Mouse (Mus musculus): Measurements from ENCODE around the gene Zfp28. TPM values are rescaled to one million over a fixed set of nuclear protein-coding genes. Genes with fewer than 3 reads are reported as not detected.

Gene Zfp28
- polyA plus RNA-seq, 1 experiment from 2014 or later, result 11.8 TPM

GRCm38 (mm10) chr7:6429381-6429780, 46.3 kb downstream of the Zfp28 start:
- no peak overlapping the region for H3K27ac ChIP-seq (ENCODE audit: low read depth, low read length)
- H3K9me3 ChIP-seq (ENCODE audit: control insufficient read depth, low read length), result peaks cover 2% of the 10 kb centered on the region
- WGBS, result 85% methylated on average over 3 of the region's 3 CpGs
- H3K27me3 ChIP-seq (replicated peaks; ENCODE audit: control insufficient read depth, insufficient read depth, low read length), result no peaks in the 10 kb centered on the region
- ATAC-seq, result no peak
- H3K4me1 ChIP-seq (ENCODE audit: control insufficient read depth, insufficient read depth, low read depth, low read length), result no peaks in the 10 kb centered on the region
- peaks cover 11% of the 10 kb centered on the region; the same call in 1 of the 2 replicates for H3K36me3 ChIP-seq (ENCODE audit: control insufficient read depth, insufficient read depth, low read length)
- H3K4me2 ChIP-seq (ENCODE audit: low read length), result no peak overlapping the region
- no peak overlapping the region for H3K9ac ChIP-seq (ENCODE audit: low read depth, low read length)
- H3K4me3 ChIP-seq (ENCODE audit: low read length), result no peak overlapping the region

GRCm38 (mm10) chr7:6430342-6430741, 47.2 kb downstream of the Zfp28 start:
- ATAC-seq, result no peak

GRCm38 (mm10) chr7:6438388-6438787, 55.3 kb downstream of the Zfp28 start, which contains the start of gene Olfr1344:
Gene Olfr1344, plus strand, starts transcription at chr7:6438688.
- H3K27me3 ChIP-seq (replicated peaks; ENCODE audit: control insufficient read depth, insufficient read depth, low read length), result no peaks in the 10 kb centered on the region
- H3K9ac ChIP-seq (ENCODE audit: low read depth, low read length), result no peak within 1 kb of the TSS
- WGBS, result 85% methylated on average over 3 of the region's 3 CpGs
- no peaks in the 10 kb centered on the region for H3K36me3 ChIP-seq (ENCODE audit: control insufficient read depth, insufficient read depth, low read length)
- no peak within 1 kb of the TSS for H3K4me3 ChIP-seq (ENCODE audit: low read length)
- ATAC-seq, result no peak
- H3K4me1 ChIP-seq (ENCODE audit: control insufficient read depth, insufficient read depth, low read depth, low read length), result peaks cover 11% of the 10 kb centered on the region
- H3K27ac ChIP-seq (ENCODE audit: low read depth, low read length), result no peak within 1 kb of the TSS
- H3K4me2 ChIP-seq (ENCODE audit: low read length), result no peak within 1 kb of the TSS
- no peaks in the 10 kb centered on the region for H3K9me3 ChIP-seq (ENCODE audit: control insufficient read depth, low read length)

More at GRCm38 (mm10) chr7:6430342-6430741, 47.2 kb downstream of the Zfp28 start:
- Histone ChIP-seq H3K27ac (ENCODE audit: low read depth, low read length) (no peak overlapping the region), H3K4me2 (ENCODE audit: low read length) (no peak overlapping the region), H3K4me1 (ENCODE audit: control insufficient read depth, insufficient read depth, low read depth, low read length) (peaks cover 6% of the 10 kb centered on the region), H3K9me3 (ENCODE audit: control insufficient read depth, low read length) (peaks cover 2% of the 10 kb centered on the region), H3K4me3 (ENCODE audit: low read length) (no peak overlapping the region), H3K27me3 (replicated peaks; ENCODE audit: control insufficient read depth, insufficient read depth, low read length) (no peaks in the 10 kb centered on the region), H3K36me3 (ENCODE audit: control insufficient read depth, insufficient read depth, low read length) (peaks cover 11% of the 10 kb centered on the region; the same call in 1 of the 2 replicates), H3K9ac (ENCODE audit: low read depth, low read length) (no peak overlapping the region)
- WGBS, result 45% methylated on average over 2 of the region's 2 CpGs

- no peak overlapping the region for H3K4me2 ChIP-seq (ENCODE audit: low read length)
- ATAC-seq, result no peak
- H3K27me3 ChIP-seq (replicated peaks; ENCODE audit: control insufficient read depth, insufficient read depth, low read length), result no peaks in the 10 kb centered on the region
- no peaks in the 10 kb centered on the region for H3K4me1 ChIP-seq (ENCODE audit: control insufficient read depth, insufficient read depth, low read depth, low read length)
- H3K9ac ChIP-seq (ENCODE audit: low read depth, low read length), result no peak overlapping the region
- no peaks in the 10 kb centered on the region for H3K9me3 ChIP-seq (ENCODE audit: control insufficient read depth, low read length)
- no peak overlapping the region for H3K4me3 ChIP-seq (ENCODE audit: low read length)
- no peaks in the 10 kb centered on the region for H3K36me3 ChIP-seq (ENCODE audit: control insufficient read depth, insufficient read depth, low read length)
- no peak overlapping the region for H3K27ac ChIP-seq (ENCODE audit: low read depth, low read length)
- WGBS, result 42% methylated on average over 2 of the region's 2 CpGs
Observed at GRCm38 (mm10) chr7:6441173-6441572, 58.1 kb downstream of the Zfp28 start.

Other genes starting within 250 kb of the Zfp28 start
- gene Zfp787, start 227.3 kb upstream of the Zfp28 start, polyA plus RNA-seq (2015; fragmentation: Nextera tagmentation; extraction: Ambion mirVana), result 24.3 and 25.7 TPM in 2 replicates
- 77.6 and 86.3 TPM in 2 replicates for gene Zfp444, start 211.1 kb upstream of the Zfp28 start, polyA plus RNA-seq (2015; fragmentation: Nextera tagmentation; extraction: Ambion mirVana)
- not detected in 2 replicates for gene Galp, start 186.2 kb upstream of the Zfp28 start, polyA plus RNA-seq (2015; fragmentation: Nextera tagmentation; extraction: Ambion mirVana)
- gene Zscan5b, start 161.0 kb upstream of the Zfp28 start, polyA plus RNA-seq (2015; fragmentation: Nextera tagmentation; extraction: Ambion mirVana), result not detected in 2 replicates
- gene Epp13, start 130.6 kb upstream of the Zfp28 start, polyA plus RNA-seq (2015; fragmentation: Nextera tagmentation; extraction: Ambion mirVana), result not detected in 2 replicates
- 14.0 and 14.5 TPM in 2 replicates for gene Zfp667, start 96.7 kb upstream of the Zfp28 start, polyA plus RNA-seq (2015; fragmentation: Nextera tagmentation; extraction: Ambion mirVana)
- 14.7 and 14.8 TPM in 2 replicates for gene Zfp583, start 52.0 kb upstream of the Zfp28 start, polyA plus RNA-seq (2015; fragmentation: Nextera tagmentation; extraction: Ambion mirVana)
- gene Gm3854, start 39.5 kb upstream of the Zfp28 start, polyA plus RNA-seq (2015; fragmentation: Nextera tagmentation; extraction: Ambion mirVana), result 7.7 and 8.0 TPM in 2 replicates
- 5.7 and 7.1 TPM in 2 replicates for gene Zfp78, start 20.0 kb upstream of the Zfp28 start, polyA plus RNA-seq (2015; fragmentation: Nextera tagmentation; extraction: Ambion mirVana)
- gene Smim17, start 15.4 kb downstream of the Zfp28 start, polyA plus RNA-seq (2015; fragmentation: Nextera tagmentation; extraction: Ambion mirVana), result 7.2 and 9.5 TPM in 2 replicates
- gene Gm20715, start 27.0 kb downstream of the Zfp28 start, polyA plus RNA-seq (2015; fragmentation: Nextera tagmentation; extraction: Ambion mirVana), result not detected in 2 replicates
- 0.31 and 0.39 TPM in 2 replicates for gene Olfr1344, start 55.4 kb downstream of the Zfp28 start, polyA plus RNA-seq (2015; fragmentation: Nextera tagmentation; extraction: Ambion mirVana)
- gene Olfr1336, start 72.9 kb downstream of the Zfp28 start, polyA plus RNA-seq (2015; fragmentation: Nextera tagmentation; extraction: Ambion mirVana), result not detected in 2 replicates
- not detected in 2 replicates for gene Olfr1346, start 83.8 kb downstream of the Zfp28 start, polyA plus RNA-seq (2015; fragmentation: Nextera tagmentation; extraction: Ambion mirVana)
- gene Olfr5, start 103.6 kb downstream of the Zfp28 start, polyA plus RNA-seq (2015; fragmentation: Nextera tagmentation; extraction: Ambion mirVana), result not detected in 2 replicates
- not detected in 2 replicates for gene Olfr1347, start 116.5 kb downstream of the Zfp28 start, polyA plus RNA-seq (2015; fragmentation: Nextera tagmentation; extraction: Ambion mirVana)
- gene Olfr1348, start 125.5 kb downstream of the Zfp28 start, polyA plus RNA-seq (2015; fragmentation: Nextera tagmentation; extraction: Ambion mirVana), result not detected in 2 replicates
- gene Olfr1349, start 139.7 kb downstream of the Zfp28 start, polyA plus RNA-seq (2015; fragmentation: Nextera tagmentation; extraction: Ambion mirVana), result not detected in 2 replicates
- gene Olfr1350, start 181.5 kb downstream of the Zfp28 start, polyA plus RNA-seq (2015; fragmentation: Nextera tagmentation; extraction: Ambion mirVana), result not detected in 2 replicates

Data from hindbrain, embryonic 16.5 days (tissue).